Mouse (Mus musculus): ENCODE data around the gene Acsl4. TPM values are rescaled to one million over a fixed set of nuclear protein-coding genes. Genes with fewer than 3 reads are reported as not detected.

The Acsl4 gene
- total RNA-seq (2014; fragmentation: Nextera tagmentation) (18.2 and 18.6 TPM in 2 replicates), total RNA-seq (2017) (30.2 and 31.4 TPM in 2 replicates)

GRCm38 (mm10) chrX:142390247-142390908, at the start of gene Acsl4:
Gene Acsl4, minus strand, starts transcription at chrX:142390535.
- peak; percentile 83 for ATAC-seq (replicated peaks; ENCODE audit: poor library complexity, severe bottlenecking)

- no peak for ATAC-seq (replicated peaks; ENCODE audit: poor library complexity, severe bottlenecking)
These were observed 47.7 kb upstream of the Acsl4 start for GRCm38 (mm10) chrX:142437971-142438504.

- no peak for ATAC-seq (replicated peaks; ENCODE audit: poor library complexity, severe bottlenecking)
These were observed 42.5 kb upstream of the Acsl4 start for GRCm38 (mm10) chrX:142432846-142433245.

- peak; percentile 92 for ATAC-seq (replicated peaks; ENCODE audit: poor library complexity, severe bottlenecking)
These were observed 36.8 kb upstream of the Acsl4 start for GRCm38 (mm10) chrX:142427111-142427510.

- ATAC-seq (replicated peaks; ENCODE audit: poor library complexity, severe bottlenecking): peak; percentile 62
These were observed 36.3 kb upstream of the Acsl4 start for GRCm38 (mm10) chrX:142426628-142427027.

GRCm38 (mm10) chrX:142413884-142414283, 23.5 kb upstream of the Acsl4 start:
- no peak for ATAC-seq (replicated peaks; ENCODE audit: poor library complexity, severe bottlenecking)

GRCm38 (mm10) chrX:142410060-142410459, 19.7 kb upstream of the Acsl4 start:
- ATAC-seq (replicated peaks; ENCODE audit: poor library complexity, severe bottlenecking): no peak

- peak; percentile 99 for ATAC-seq (replicated peaks; ENCODE audit: poor library complexity, severe bottlenecking)
These were observed 19.0 kb upstream of the Acsl4 start for GRCm38 (mm10) chrX:142409338-142409737.

- ATAC-seq (replicated peaks; ENCODE audit: poor library complexity, severe bottlenecking): no peak
These were observed 12.8 kb upstream of the Acsl4 start for GRCm38 (mm10) chrX:142403114-142403513.

- peak; percentile 50 for ATAC-seq (replicated peaks; ENCODE audit: poor library complexity, severe bottlenecking)
These were observed 8.3 kb upstream of the Acsl4 start for GRCm38 (mm10) chrX:142398621-142399020.

GRCm38 (mm10) chrX:142390909-142391265, 552 bp upstream of the Acsl4 start:
- ATAC-seq (replicated peaks; ENCODE audit: poor library complexity, severe bottlenecking): no peak

- peak; percentile 41 for ATAC-seq (replicated peaks; ENCODE audit: poor library complexity, severe bottlenecking)
These were observed 665 bp downstream of the Acsl4 start for GRCm38 (mm10) chrX:142389581-142390159.

- ATAC-seq (replicated peaks; ENCODE audit: poor library complexity, severe bottlenecking): no peak
These were observed 2.2 kb downstream of the Acsl4 start for GRCm38 (mm10) chrX:142388141-142388540.

GRCm38 (mm10) chrX:142387634-142388033, 2.7 kb downstream of the Acsl4 start:
- ATAC-seq (replicated peaks; ENCODE audit: poor library complexity, severe bottlenecking): no peak

GRCm38 (mm10) chrX:142384918-142385317, 5.4 kb downstream of the Acsl4 start:
- peak; percentile 31; the same call in 1 of the 2 replicates for ATAC-seq (replicated peaks; ENCODE audit: poor library complexity, severe bottlenecking)

GRCm38 (mm10) chrX:142379894-142380293, 10.4 kb downstream of the Acsl4 start:
- peak; percentile 52 for ATAC-seq (replicated peaks; ENCODE audit: poor library complexity, severe bottlenecking)

GRCm38 (mm10) chrX:142378048-142378447, 12.3 kb downstream of the Acsl4 start:
- ATAC-seq (replicated peaks; ENCODE audit: poor library complexity, severe bottlenecking): no peak

- ATAC-seq (replicated peaks; ENCODE audit: poor library complexity, severe bottlenecking): peak; percentile 80
These were observed 13.0 kb downstream of the Acsl4 start for GRCm38 (mm10) chrX:142377358-142377757.

GRCm38 (mm10) chrX:142376747-142377146, 13.6 kb downstream of the Acsl4 start:
- no peak for ATAC-seq (replicated peaks; ENCODE audit: poor library complexity, severe bottlenecking)

GRCm38 (mm10) chrX:142375519-142375918, 14.8 kb downstream of the Acsl4 start:
- peak; percentile 63 for ATAC-seq (replicated peaks; ENCODE audit: poor library complexity, severe bottlenecking)

- peak; percentile 42 for ATAC-seq (replicated peaks; ENCODE audit: poor library complexity, severe bottlenecking)
These were observed 17.9 kb downstream of the Acsl4 start for GRCm38 (mm10) chrX:142372393-142372792.

GRCm38 (mm10) chrX:142369935-142370334, 20.4 kb downstream of the Acsl4 start:
- ATAC-seq (replicated peaks; ENCODE audit: poor library complexity, severe bottlenecking): peak; percentile 100
